Mouse (Mus musculus): ENCODE measurements around the gene Atp1a4.

Gene Atp1a4

GRCm38 (mm10) chr1:172192217-172192616, 66.0 kb downstream of the Atp1a4 start:
- peaks cover 16% of the 10 kb centered on the region for H3K9me3 ChIP-seq (ENCODE audit: low read length)
- H3K4me1 ChIP-seq (replicated peaks; ENCODE audit: low read depth, low read length) = peaks cover 24% of the 10 kb centered on the region
- peaks cover 95% of the 10 kb centered on the region for H3K36me3 ChIP-seq (ENCODE audit: insufficient read depth, low read length)
- H3K27me3 ChIP-seq (ENCODE audit: insufficient read depth, low read length) = no peaks in the 10 kb centered on the region
- no peak overlapping the region for H3K4me3 ChIP-seq (replicated peaks; ENCODE audit: low read length)
- TF ChIP-seq POU5F1 (IDR thresholded peaks at IDR 0.05; ENCODE audit: borderline replicate concordance, low read length) (no peak), NANOG (IDR thresholded peaks at IDR 0.05; ENCODE audit: borderline replicate concordance, low read length) (no peak), CTCF (conservative IDR thresholded peaks at IDR 0.05; ENCODE audit: low read length) (no peak)

- H3K27me3 ChIP-seq (ENCODE audit: insufficient read depth, low read length) = no peaks in the 10 kb centered on the region
- H3K4me3 ChIP-seq (replicated peaks; ENCODE audit: low read length) = no peak overlapping the region
- peaks cover 24% of the 10 kb centered on the region for H3K4me1 ChIP-seq (replicated peaks; ENCODE audit: low read depth, low read length)
- peaks cover 95% of the 10 kb centered on the region for H3K36me3 ChIP-seq (ENCODE audit: insufficient read depth, low read length)
- peaks cover 23% of the 10 kb centered on the region for H3K9me3 ChIP-seq (ENCODE audit: low read length)
- no peak for TF ChIP-seq CTCF (conservative IDR thresholded peaks at IDR 0.05; ENCODE audit: low read length)
- TF ChIP-seq POU5F1 (IDR thresholded peaks at IDR 0.05; ENCODE audit: borderline replicate concordance, low read length) = no peak
- TF ChIP-seq NANOG (IDR thresholded peaks at IDR 0.05; ENCODE audit: borderline replicate concordance, low read length) = no peak
These were observed 66.6 kb downstream of the Atp1a4 start for GRCm38 (mm10) chr1:172191578-172191977.

- peaks cover 93% of the 10 kb centered on the region for H3K36me3 ChIP-seq (ENCODE audit: insufficient read depth, low read length)
- H3K9me3 ChIP-seq (ENCODE audit: low read length) = peaks cover 46% of the 10 kb centered on the region
- H3K4me3 ChIP-seq (replicated peaks; ENCODE audit: low read length) = no peak overlapping the region
- TF ChIP-seq CTCF (conservative IDR thresholded peaks at IDR 0.05; ENCODE audit: low read length) = peak; percentile 29
- TF ChIP-seq NANOG (IDR thresholded peaks at IDR 0.05; ENCODE audit: borderline replicate concordance, low read length) = no peak
- TF ChIP-seq POU5F1 (IDR thresholded peaks at IDR 0.05; ENCODE audit: borderline replicate concordance, low read length) = no peak
- H3K27me3 ChIP-seq (ENCODE audit: insufficient read depth, low read length) = no peaks in the 10 kb centered on the region
- peaks cover 4% of the 10 kb centered on the region for H3K4me1 ChIP-seq (replicated peaks; ENCODE audit: low read depth, low read length)
These were observed 69.3 kb downstream of the Atp1a4 start for GRCm38 (mm10) chr1:172188891-172189290.

DNA sequence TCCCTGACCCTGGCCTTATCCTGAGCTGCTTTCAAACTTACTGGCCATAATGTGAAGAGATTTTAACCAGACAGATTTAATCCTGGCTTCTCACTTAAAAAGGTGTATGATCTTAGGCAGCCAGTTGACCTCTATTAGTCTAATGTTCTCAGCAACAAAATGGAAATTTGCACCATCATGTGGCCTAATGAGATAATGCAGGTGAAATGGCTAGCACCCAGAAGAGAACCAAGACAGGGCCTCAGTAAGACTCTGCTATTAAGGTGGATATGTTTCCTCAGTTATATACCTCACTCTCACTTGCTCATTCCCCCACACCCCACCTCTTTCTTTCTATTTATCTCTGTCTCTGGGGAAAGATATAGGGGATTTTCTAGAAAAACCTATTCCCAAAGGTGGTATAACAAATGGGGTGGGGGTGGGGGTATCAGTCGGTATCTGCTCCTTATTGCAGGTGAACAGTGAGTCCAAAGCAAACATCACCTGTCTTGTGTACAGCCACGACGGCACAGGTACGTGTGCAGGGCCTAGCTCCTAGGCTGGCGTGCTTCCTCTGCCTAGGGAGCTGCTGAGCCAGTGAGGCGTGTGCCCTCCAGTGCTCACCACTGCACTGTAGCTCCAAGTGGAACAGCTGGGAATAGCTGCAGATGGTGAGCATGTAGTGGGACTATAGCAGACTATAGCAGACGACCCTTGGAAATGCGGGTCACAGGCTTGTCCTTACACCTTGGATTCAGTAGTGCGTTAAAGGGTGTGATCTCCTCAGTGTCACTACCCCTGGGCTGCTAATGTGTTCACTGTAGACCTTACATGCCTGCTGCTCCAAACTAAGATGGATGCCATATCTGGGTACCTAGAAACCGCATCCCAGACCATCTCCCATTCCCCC, 71.6 kb downstream of the Atp1a4 start:
- Histone ChIP-seq H3K4me3 (replicated peaks; ENCODE audit: low read length) (no peak overlapping the region), H3K4me1 (replicated peaks; ENCODE audit: low read depth, low read length) (peaks cover 4% of the 10 kb centered on the region), H3K27me3 (ENCODE audit: insufficient read depth, low read length) (no peaks in the 10 kb centered on the region), H3K9me3 (ENCODE audit: low read length) (peaks cover 44% of the 10 kb centered on the region), H3K36me3 (ENCODE audit: insufficient read depth, low read length) (peaks cover 86% of the 10 kb centered on the region)
- TF ChIP-seq POU5F1 (IDR thresholded peaks at IDR 0.05; ENCODE audit: borderline replicate concordance, low read length) = no peak
- peak; percentile 16; the same call in 1 of the 2 replicates for TF ChIP-seq CTCF (conservative IDR thresholded peaks at IDR 0.05; ENCODE audit: low read length)
- TF ChIP-seq NANOG (IDR thresholded peaks at IDR 0.05; ENCODE audit: borderline replicate concordance, low read length) = no peak

DNA sequence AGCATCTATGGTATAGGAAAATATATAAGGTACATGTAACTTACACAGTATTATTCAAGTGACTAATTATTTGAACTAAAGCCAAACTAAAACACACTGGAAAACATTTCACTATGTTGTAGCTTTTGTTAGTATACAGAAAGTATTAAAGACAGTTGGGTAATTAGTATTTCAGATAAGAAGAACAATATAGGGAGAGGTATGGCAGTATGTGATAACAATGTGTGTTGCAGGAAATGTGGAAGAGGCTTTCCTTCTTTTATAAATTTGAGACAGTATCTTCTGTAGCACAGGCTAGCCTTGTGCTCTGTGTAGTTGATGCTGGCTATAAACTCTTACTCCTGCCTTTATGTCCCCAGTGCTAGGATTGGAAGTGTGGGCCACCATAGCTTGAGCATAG, 74.3 kb downstream of the Atp1a4 start:
- Histone ChIP-seq H3K9me3 (ENCODE audit: low read length) (peaks cover 31% of the 10 kb centered on the region), H3K36me3 (ENCODE audit: insufficient read depth, low read length) (peaks cover 85% of the 10 kb centered on the region), H3K4me1 (replicated peaks; ENCODE audit: low read depth, low read length) (peaks cover 4% of the 10 kb centered on the region), H3K27me3 (ENCODE audit: insufficient read depth, low read length) (no peaks in the 10 kb centered on the region), H3K4me3 (replicated peaks; ENCODE audit: low read length) (no peak overlapping the region)
- TF ChIP-seq NANOG (IDR thresholded peaks at IDR 0.05; ENCODE audit: borderline replicate concordance, low read length) (no peak), POU5F1 (IDR thresholded peaks at IDR 0.05; ENCODE audit: borderline replicate concordance, low read length) (no peak), CTCF (conservative IDR thresholded peaks at IDR 0.05; ENCODE audit: low read length) (no peak)

DNA sequence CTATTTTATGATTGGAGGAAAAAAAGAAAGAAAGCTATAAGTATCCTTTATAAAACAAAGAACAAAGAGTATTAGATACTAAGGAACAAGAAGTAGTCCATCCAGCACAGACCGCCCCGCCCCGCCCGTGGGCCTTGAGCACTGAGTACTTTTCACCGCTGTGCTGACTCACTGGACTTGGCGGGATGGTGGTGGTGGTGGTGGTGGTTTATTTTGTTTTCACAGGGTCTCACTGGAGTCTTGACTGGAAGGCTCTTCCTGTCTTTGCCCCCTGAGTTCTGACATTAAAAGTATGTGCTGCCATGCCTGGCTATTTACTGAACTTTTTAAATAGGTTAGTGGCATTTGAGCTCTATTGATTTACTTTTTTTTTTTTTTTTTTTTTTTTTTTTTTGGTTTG, 75.2 kb downstream of the Atp1a4 start:
- no peaks in the 10 kb centered on the region for H3K27me3 ChIP-seq (ENCODE audit: insufficient read depth, low read length)
- H3K9me3 ChIP-seq (ENCODE audit: low read length) = peaks cover 31% of the 10 kb centered on the region
- H3K36me3 ChIP-seq (ENCODE audit: insufficient read depth, low read length) = peaks cover 78% of the 10 kb centered on the region
- no peak overlapping the region for H3K4me3 ChIP-seq (replicated peaks; ENCODE audit: low read length)
- TF ChIP-seq CTCF (conservative IDR thresholded peaks at IDR 0.05; ENCODE audit: low read length) = no peak
- no peak for TF ChIP-seq NANOG (IDR thresholded peaks at IDR 0.05; ENCODE audit: borderline replicate concordance, low read length)
- H3K4me1 ChIP-seq (replicated peaks; ENCODE audit: low read depth, low read length) = peaks cover 4% of the 10 kb centered on the region

DNA sequence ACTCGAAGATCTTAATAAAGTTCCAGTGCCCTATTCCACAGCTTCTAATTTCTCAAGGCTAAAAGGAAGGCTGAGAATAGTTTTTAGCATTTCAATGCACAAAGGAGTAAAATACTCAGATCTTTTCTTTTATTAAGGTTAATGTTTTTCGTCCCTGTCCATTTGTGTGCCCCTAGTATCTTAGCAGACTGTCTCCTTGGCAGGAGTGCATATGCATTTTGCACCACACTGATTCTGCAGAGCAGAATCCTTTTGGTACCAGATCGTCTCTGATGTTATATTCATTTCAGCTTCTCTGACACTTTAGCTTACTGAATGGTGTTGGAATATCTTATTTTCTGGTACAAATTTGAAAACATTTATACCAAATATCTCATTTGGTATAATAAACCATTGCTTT, 76.4 kb downstream of the Atp1a4 start:
- Histone ChIP-seq H3K9me3 (ENCODE audit: low read length) (peaks cover 25% of the 10 kb centered on the region), H3K36me3 (ENCODE audit: insufficient read depth, low read length) (peaks cover 74% of the 10 kb centered on the region), H3K4me3 (replicated peaks; ENCODE audit: low read length) (no peak overlapping the region), H3K4me1 (replicated peaks; ENCODE audit: low read depth, low read length) (peaks cover 4% of the 10 kb centered on the region), H3K27me3 (ENCODE audit: insufficient read depth, low read length) (no peaks in the 10 kb centered on the region)
- TF ChIP-seq POU5F1 (IDR thresholded peaks at IDR 0.05; ENCODE audit: borderline replicate concordance, low read length) (no peak), NANOG (IDR thresholded peaks at IDR 0.05; ENCODE audit: borderline replicate concordance, low read length) (no peak), CTCF (conservative IDR thresholded peaks at IDR 0.05; ENCODE audit: low read length) (no peak)

DNA sequence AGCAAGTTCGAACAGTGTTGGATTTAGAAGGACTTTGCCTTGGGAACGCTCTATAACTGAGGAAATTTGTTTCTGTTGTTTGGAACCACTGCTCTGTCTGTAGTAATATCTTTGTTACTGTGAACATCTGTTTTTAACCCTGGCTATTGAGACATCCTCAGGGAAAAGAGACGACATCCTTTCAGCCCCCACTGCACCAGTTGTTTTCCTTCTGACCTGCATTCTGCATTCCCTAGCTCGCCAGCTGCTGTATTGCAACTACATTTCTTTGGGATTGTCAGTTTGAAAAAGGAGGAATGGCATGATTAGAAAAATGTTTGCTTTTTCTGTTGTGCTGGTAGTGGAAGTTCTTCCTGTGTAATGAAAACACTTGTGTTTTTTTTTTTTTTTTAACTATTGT, 77.3 kb downstream of the Atp1a4 start:
- no peaks in the 10 kb centered on the region for H3K27me3 ChIP-seq (ENCODE audit: insufficient read depth, low read length)
- H3K36me3 ChIP-seq (ENCODE audit: insufficient read depth, low read length) = peaks cover 71% of the 10 kb centered on the region
- no peak overlapping the region for H3K4me3 ChIP-seq (replicated peaks; ENCODE audit: low read length)
- peaks cover 4% of the 10 kb centered on the region for H3K4me1 ChIP-seq (replicated peaks; ENCODE audit: low read depth, low read length)
- TF ChIP-seq NANOG (IDR thresholded peaks at IDR 0.05; ENCODE audit: borderline replicate concordance, low read length) (no peak), POU5F1 (IDR thresholded peaks at IDR 0.05; ENCODE audit: borderline replicate concordance, low read length) (no peak), CTCF (conservative IDR thresholded peaks at IDR 0.05; ENCODE audit: low read length) (no peak)
- peaks cover 16% of the 10 kb centered on the region for H3K9me3 ChIP-seq (ENCODE audit: low read length)
